Comparison of ENCODE assay signal across 23 mouse cellular contexts in the genomic region with DNA sequence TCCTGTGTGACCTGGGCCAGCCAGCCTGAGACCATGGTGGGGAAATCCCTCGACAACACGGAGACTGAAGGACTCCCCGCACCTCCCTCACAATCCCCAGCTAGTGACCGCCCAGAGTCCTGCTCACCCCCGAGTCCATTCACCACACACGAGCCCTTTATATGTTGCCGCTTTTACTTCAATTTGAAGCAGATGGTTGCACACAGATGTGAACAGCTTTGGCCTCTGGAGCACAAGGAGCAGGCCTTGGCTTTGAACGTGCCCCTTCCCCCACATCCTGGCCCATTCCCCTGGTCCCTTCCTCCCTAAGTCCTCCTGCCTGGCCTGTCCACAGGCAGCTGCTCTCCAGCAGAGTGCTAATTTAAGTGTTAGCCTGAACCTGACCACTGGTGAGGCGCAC. TPM values are rescaled to one million over a fixed set of nuclear protein-coding genes. Genes with fewer than 3 reads are reported as not detected.
DNase-seq lines count a peak whose midpoint lies in the region; ATAC-seq and TF ChIP-seq lines count a peak whose summit lies in the region.
"Had no signal": no experiment of that assay in that cellular context is flagged by ENCODE, and none has a peak within 500 bp of the region (broad histone marks: within the 10 kb centered on the region; RNA-seq: fewer than 3 reads in every experiment).

No protein-coding gene starts in this region.

- H3K9ac ChIP-seq in midbrain, embryonic 16.5 days (ENCODE audit: low read depth, low read length), result no peak overlapping the region
- H3K9ac ChIP-seq in limb, embryonic 14.5 days (ENCODE audit: low read depth, low read length, severe bottlenecking), result no peak overlapping the region
- H3K9ac ChIP-seq: embryonic facial prominence, embryonic 13.5 days; heart, embryonic 12.5 days; heart, embryonic 15.5 days; hindbrain, embryonic 15.5 days had no signal

- H3K4me3 ChIP-seq in midbrain, embryonic 10.5 days, result no peak overlapping the region
- no peak overlapping the region for H3K4me3 ChIP-seq in midbrain, embryonic 16.5 days (ENCODE audit: low read depth, low read length)
- no peak overlapping the region for H3K4me3 ChIP-seq in limb, embryonic 14.5 days (replicated peaks; ENCODE audit: low read length)
- H3K4me3 ChIP-seq: embryonic facial prominence, embryonic 13.5 days; heart, embryonic 12.5 days; heart, embryonic 15.5 days; hindbrain, embryonic 10.5 days; hindbrain, embryonic 15.5 days had no signal

- ATAC-seq in midbrain, embryonic 16.5 days, result no peak
- peak; percentile 62 for ATAC-seq in limb, embryonic 14.5 days (ENCODE audit: low FRiP score, low read depth)
- ATAC-seq: activated CD4-positive, CD25-positive, alpha-beta regulatory T cell, adult 4 months; forebrain, embryonic 14.5 days; intestine, postnatal 0 days had no signal

- peaks cover 17% of the 10 kb centered on the region for H3K36me3 ChIP-seq in midbrain, embryonic 10.5 days
- no peaks in the 10 kb centered on the region for H3K36me3 ChIP-seq in midbrain, embryonic 16.5 days (ENCODE audit: control insufficient read depth, insufficient read depth, low read length)
- peaks cover 14% of the 10 kb centered on the region for H3K36me3 ChIP-seq in limb, embryonic 14.5 days (ENCODE audit: control insufficient read depth, insufficient read depth, low read length)
- H3K36me3 ChIP-seq: hindbrain, embryonic 15.5 days had no signal

- peak; percentile 29 for DNase-seq in embryo, embryonic 10 days (ENCODE audit: low spot score)
- no peak for DNase-seq in embryo, embryonic 9.5 days (ENCODE audit: extremely low spot score)
- no peak for DNase-seq in midbrain, embryonic 10.5 days (ENCODE audit: low spot score)
- no peak for DNase-seq in limb, embryonic 14.5 days (ENCODE audit: low spot score)
- DNase-seq in left cerebral cortex, adult 9 months (ENCODE audit: low spot score in 2 of 2), result no peak
- DNase-seq: adrenal gland, adult 8-10 months; cerebellum, adult 11-12 months; cerebellum, adult 8-10 months; cerebellum, postnatal 10 days; cerebellum, postnatal 36 days; gastrocnemius, postnatal 10 days; gastrocnemius, postnatal 36 days; heart, postnatal 10 days; heart, postnatal 36 days had no signal

- 0 out of 2 replicates have a peak overlapping the region, but pooled peaks have one; percentile 4 for H3K27ac ChIP-seq in midbrain, embryonic 10.5 days (replicated peaks)
- no peak overlapping the region for H3K27ac ChIP-seq in midbrain, embryonic 16.5 days (ENCODE audit: low read length)
- H3K27ac ChIP-seq in limb, embryonic 14.5 days (replicated peaks; ENCODE audit: low read depth, low read length), result no peak overlapping the region
- H3K27ac ChIP-seq: embryonic facial prominence, embryonic 13.5 days; heart, embryonic 15.5 days; hindbrain, embryonic 10.5 days; hindbrain, embryonic 15.5 days had no signal

- no peak overlapping the region for H3K4me2 ChIP-seq in midbrain, embryonic 16.5 days (ENCODE audit: low read length)
- H3K4me2 ChIP-seq in limb, embryonic 14.5 days (replicated peaks; ENCODE audit: low read depth, low read length, severe bottlenecking), result no peak overlapping the region
- H3K4me2 ChIP-seq: embryonic facial prominence, embryonic 13.5 days; heart, embryonic 12.5 days; heart, embryonic 15.5 days; hindbrain, embryonic 15.5 days had no signal

- 79% methylated on average over 9 of the region's 9 CpGs for WGBS in midbrain, embryonic 10.5 days
- WGBS in midbrain, embryonic 16.5 days, result 82% methylated on average over 9 of the region's 9 CpGs
- WGBS in limb, embryonic 14.5 days, result 36% methylated on average over 9 of the region's 9 CpGs

- no peak for TF ChIP-seq POLR2A in limb, embryonic 14.5 days (IDR thresholded peaks at IDR 0.05; ENCODE audit: borderline replicate concordance, extremely low read depth, insufficient read depth, insufficient read length)

- H3K27me3 ChIP-seq in midbrain, embryonic 10.5 days (ENCODE audit: low read depth, poor library complexity, severe bottlenecking), result peaks cover 64% of the 10 kb centered on the region
- no peaks in the 10 kb centered on the region for H3K27me3 ChIP-seq in midbrain, embryonic 16.5 days (ENCODE audit: control insufficient read depth, insufficient read depth, low read depth, low read length)
- no peaks in the 10 kb centered on the region for H3K27me3 ChIP-seq in limb, embryonic 14.5 days (ENCODE audit: control insufficient read depth, insufficient read depth, low read length)
- H3K27me3 ChIP-seq: heart, embryonic 15.5 days had no signal

- H3K4me1 ChIP-seq in midbrain, embryonic 10.5 days, result peaks cover 40% of the 10 kb centered on the region
- 0 out of 2 replicates have a peak, but pooled peaks cover 1% of the 10 kb centered on the region for H3K4me1 ChIP-seq in midbrain, embryonic 16.5 days (ENCODE audit: control insufficient read depth, insufficient read depth, low read length)
- H3K4me1 ChIP-seq in limb, embryonic 14.5 days (ENCODE audit: control insufficient read depth, insufficient read depth, low read length), result peaks cover 18% of the 10 kb centered on the region

- no peaks in the 10 kb centered on the region for H3K9me3 ChIP-seq in midbrain, embryonic 10.5 days (replicated peaks)
- H3K9me3 ChIP-seq in midbrain, embryonic 16.5 days (replicated peaks; ENCODE audit: control insufficient read depth, low read length, poor library complexity, severe bottlenecking), result no peaks in the 10 kb centered on the region
- no peaks in the 10 kb centered on the region for H3K9me3 ChIP-seq in limb, embryonic 14.5 days (ENCODE audit: control insufficient read depth, low read length)
- H3K9me3 ChIP-seq: embryonic facial prominence, embryonic 13.5 days; heart, embryonic 12.5 days; heart, embryonic 15.5 days; hindbrain, embryonic 10.5 days; hindbrain, embryonic 15.5 days had no signal

RNA-seq across cellular contexts. Expression of a gene that starts 29.4 kb away (rescaled TPM):
- 9.2 and 11.2 TPM in 2 replicates for polyA plus RNA-seq in midbrain, embryonic 10.5 days (2016; fragmentation: Nextera tagmentation; extraction: Ambion mirVana)
- polyA plus RNA-seq in midbrain, embryonic 16.5 days (2015; fragmentation: Nextera tagmentation; extraction: Ambion mirVana), result 1.8 and 2.1 TPM in 2 replicates
- polyA plus RNA-seq in limb, embryonic 14.5 days (2012; rRNA removed), result 19.8 and 26.5 TPM in 2 replicates
- polyA plus RNA-seq in limb, embryonic 14.5 days (2014; fragmentation: Nextera tagmentation; extraction: Ambion mirVana), result 15.1 and 19.5 TPM in 2 replicates
- polyA plus RNA-seq: activated CD4-positive, CD25-positive, alpha-beta regulatory T cell, adult 4 months had no signal
